Mouse (Mus musculus) heart, embryonic 13.5 days (tissue): Measurements from ENCODE around the gene Olfr1395. TPM values are rescaled to one million over a fixed set of nuclear protein-coding genes. Genes with fewer than 3 reads are reported as not detected.

ENCODE experiments used
- polyA plus RNA-seq: library from polyadenylated mRNA; unstranded; fragments of >200 nt; fragmentation: Nextera tagmentation; extraction: Ambion mirVana; gene quantifications from 2 replicates; pipeline ENCODE4 v1.2.1, GENCODE M21; 2015

Olfr1395 gene
- polyA plus RNA-seq, 1 experiment from 2014 or later, result not detected

Other genes with a start within 250 kb of the Olfr1395 start
- 0.17 and 0.22 TPM in 2 replicates for gene Gm5431, start 240.1 kb upstream of the Olfr1395 start, polyA plus RNA-seq
- gene Psme2b, start 196.1 kb upstream of the Olfr1395 start, polyA plus RNA-seq, result 1.6 and 3.6 TPM in 2 replicates
- 0.05 TPM in 1 of 2 replicates, not detected in the other for gene Olfr56, start 163.4 kb upstream of the Olfr1395 start, polyA plus RNA-seq
- gene 9930111J21Rik1, start 162.9 kb upstream of the Olfr1395 start, polyA plus RNA-seq, result 0.28 and 0.32 TPM in 2 replicates
- gene Gm12185, start 150.0 kb upstream of the Olfr1395 start, polyA plus RNA-seq, result 0.03 TPM in 1 of 2 replicates, not detected in the other
- 0.16 TPM in 1 of 2 replicates, not detected in the other for gene Tgtp1, start 148.1 kb upstream of the Olfr1395 start, polyA plus RNA-seq
- 0.13 and 0.78 TPM in 2 replicates for gene 9930111J21Rik2, start 91.0 kb upstream of the Olfr1395 start, polyA plus RNA-seq
- gene Tgtp2, start 78.1 kb upstream of the Olfr1395 start, polyA plus RNA-seq, result 0.11 and 0.27 TPM in 2 replicates
- 1.3 and 1.4 TPM in 2 replicates for gene Ifi47, start 65.7 kb upstream of the Olfr1395 start, polyA plus RNA-seq
- gene Olfr1396, start 27.4 kb upstream of the Olfr1395 start, polyA plus RNA-seq, result not detected in 2 replicates
- gene Olfr1394, start 12.1 kb downstream of the Olfr1395 start, polyA plus RNA-seq, result not detected in 2 replicates
- gene Btnl9, start 44.9 kb downstream of the Olfr1395 start, polyA plus RNA-seq, result 2.8 and 3.0 TPM in 2 replicates
- 24.9 and 26.3 TPM in 2 replicates for gene Zfp62, start 61.0 kb downstream of the Olfr1395 start, polyA plus RNA-seq
- 44.2 and 44.9 TPM in 2 replicates for gene Mgat1, start 101.9 kb downstream of the Olfr1395 start, polyA plus RNA-seq
- gene Olfr1393, start 136.0 kb downstream of the Olfr1395 start, polyA plus RNA-seq, result 0.16 TPM in 1 of 2 replicates, not detected in the other
- gene Olfr1392, start 143.0 kb downstream of the Olfr1395 start, polyA plus RNA-seq, result not detected in 2 replicates
- not detected in 2 replicates for gene Olfr10, start 162.5 kb downstream of the Olfr1395 start, polyA plus RNA-seq
- gene Olfr1391, start 180.5 kb downstream of the Olfr1395 start, polyA plus RNA-seq, result not detected in 2 replicates
- not detected in 2 replicates for gene Olfr1390, start 192.9 kb downstream of the Olfr1395 start, polyA plus RNA-seq